Mouse (Mus musculus): ENCODE measurements around the gene Ciapin1.

DNA sequence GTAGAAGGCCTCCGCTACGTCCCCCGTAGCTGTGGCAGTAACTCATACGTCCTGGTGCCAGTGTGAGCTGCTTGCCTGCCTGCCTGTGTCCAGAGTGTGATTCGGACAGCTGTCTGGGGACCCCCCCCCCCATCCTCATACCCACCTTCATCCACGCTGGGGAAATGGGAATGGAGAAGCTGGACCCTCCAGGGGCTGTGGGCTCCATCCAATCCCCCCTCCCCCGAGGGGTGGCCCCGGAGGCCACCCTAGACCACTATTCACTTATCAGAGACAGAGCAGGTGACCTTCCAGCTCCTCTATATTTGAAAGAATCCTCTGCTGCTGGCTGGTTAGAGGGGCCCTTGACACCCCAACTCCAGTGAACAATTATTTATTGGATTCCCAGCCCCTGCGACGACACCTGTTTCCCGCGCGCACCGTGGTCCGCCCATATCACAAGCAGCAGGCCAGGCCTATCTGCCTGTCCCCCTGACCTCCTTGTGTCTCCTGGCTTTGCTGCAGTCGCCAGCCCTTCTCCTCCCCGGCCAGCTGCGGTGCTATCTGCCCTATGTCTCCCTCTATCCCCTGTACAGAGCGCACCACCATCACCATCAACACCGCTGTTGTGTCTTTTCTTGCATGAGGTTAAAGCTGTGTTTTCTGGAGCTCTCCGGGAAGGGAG is 57.5 kb downstream of the Ciapin1 start:
- TF ChIP-seq USF2 (IDR thresholded peaks at IDR 0.05; ENCODE audit: borderline replicate concordance in 1 of 2, insufficient read depth in 1 of 2, low read depth in 1 of 2, low read length in 2 of 2) = no peak
- no peak for TF ChIP-seq ETS1 (IDR thresholded peaks at IDR 0.05; ENCODE audit: low read depth, low read length)
- no peak for TF ChIP-seq EP300 (IDR thresholded peaks at IDR 0.05; ENCODE audit: low read depth in 1 of 2, low read length in 2 of 2)
- no peak for TF ChIP-seq TBP (IDR thresholded peaks at IDR 0.05; ENCODE audit: low read depth, low read length)
- TF ChIP-seq RAD21 (IDR thresholded peaks at IDR 0.05; ENCODE audit: low read depth, low read length) = no peak
- no peak for TF ChIP-seq ELF1 (IDR thresholded peaks at IDR 0.05; ENCODE audit: low read depth, low read length)
- TF ChIP-seq POLR2A (IDR thresholded peaks at IDR 0.05; ENCODE audit: control insufficient read depth in 1 of 2, insufficient read depth in 1 of 2, low read depth in 1 of 2, low read length in 2 of 2, poor library complexity in 1 of 2) = no peak

Measured in MEL (cell line).